Mouse (Mus musculus) ovary, adult 18-20 months (tissue): Measurements from ENCODE around the gene Borcs6.
"Not testable (repeated sequence)": the region's sequence is repeated elsewhere in the genome, so short reads cannot be mapped to it uniquely, and the experiment has no call there.

Experiments
- DNase-seq: peaks from one replicate; pipeline ENCODE4 v3.0.0; 2022; ENCODE audit warnings: low spot score, mixed read lengths

The Borcs6 gene

GRCm38 (mm10) chr11:69059357-69059974, at the start of gene Borcs6:
Gene Borcs6 (plus strand): TSS chr11:69059717.
- DNase-seq: peak; percentile 98

- no peak for DNase-seq
Measured at GRCm38 (mm10) chr11:69010400-69011323, 48.9 kb upstream of the Borcs6 start.

- not testable (repeated sequence) for DNase-seq
Measured at GRCm38 (mm10) chr11:69011445-69011844, 48.1 kb upstream of the Borcs6 start.

DNA sequence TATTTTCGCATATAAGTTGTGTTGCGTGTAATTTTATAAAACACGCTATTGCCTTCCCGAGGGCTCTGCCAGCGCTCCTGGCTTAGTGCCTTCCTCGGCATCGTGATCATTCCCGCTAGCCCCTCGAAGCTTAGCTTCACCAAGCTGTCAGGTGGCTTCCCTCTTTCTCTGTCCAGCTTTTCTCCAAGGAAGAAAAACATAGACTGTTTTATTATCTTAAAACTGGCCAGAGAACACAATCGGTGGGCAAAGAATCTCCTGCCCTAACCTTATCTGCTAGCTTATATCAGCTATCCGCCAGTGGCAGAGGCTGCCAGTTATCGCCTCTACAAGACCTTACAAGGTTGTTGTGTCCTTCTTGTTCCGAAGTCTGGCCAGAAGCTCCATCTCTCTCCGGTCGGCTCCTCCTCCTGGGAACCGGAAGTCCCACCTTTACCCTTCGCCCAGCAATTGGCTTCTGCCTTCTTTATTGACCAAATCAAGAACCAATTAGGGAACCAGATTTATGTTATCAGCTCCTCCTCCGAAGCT, 47.4 kb upstream of the Borcs6 start:
- DNase-seq: peak; percentile 94

GRCm38 (mm10) chr11:69015644-69016441, 43.7 kb upstream of the Borcs6 start, which contains the start of gene Ctc1:
Gene Ctc1 (plus strand): TSS chr11:69015911.
- peak; percentile 85 for DNase-seq

DNA sequence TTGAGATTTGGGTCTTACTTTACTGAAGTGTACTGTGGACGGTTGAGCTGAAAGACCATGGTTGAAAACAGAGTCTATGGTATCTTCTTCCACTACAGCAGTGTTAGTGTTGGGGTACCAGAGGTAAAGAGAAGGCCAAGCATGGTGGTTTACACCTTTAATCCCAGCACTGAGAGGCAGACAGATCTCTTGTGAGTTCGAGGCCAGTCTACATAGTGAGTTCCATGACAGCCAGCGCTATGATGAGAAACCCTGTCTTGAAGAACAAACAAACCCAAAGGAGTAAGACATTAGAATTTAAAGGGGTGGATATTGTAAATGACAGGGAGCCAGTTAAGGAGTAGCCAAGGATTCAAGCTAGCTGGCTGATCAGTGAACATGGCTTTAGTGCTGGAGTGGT, 42.8 kb upstream of the Borcs6 start:
- DNase-seq: no peak

DNA sequence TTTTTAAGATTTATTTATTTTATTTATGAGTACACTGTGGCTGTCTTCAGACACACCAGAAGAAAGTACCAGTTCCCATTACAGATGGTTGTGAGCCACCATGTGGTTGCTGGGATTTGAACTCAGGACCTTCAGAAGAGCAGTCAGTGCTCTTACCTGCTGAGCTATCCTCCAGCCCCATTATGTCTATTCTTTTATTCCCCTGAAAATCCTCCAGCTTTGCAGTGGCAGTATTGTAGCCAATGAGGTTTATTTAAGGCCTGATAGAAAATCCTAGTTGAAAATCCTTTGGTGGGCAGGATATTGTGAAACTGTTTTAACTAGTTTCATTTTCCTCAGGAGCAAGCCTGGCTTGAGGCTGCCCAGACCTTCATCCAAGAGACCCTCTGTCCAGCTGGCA, 38.8 kb upstream of the Borcs6 start:
- DNase-seq: no peak

DNA sequence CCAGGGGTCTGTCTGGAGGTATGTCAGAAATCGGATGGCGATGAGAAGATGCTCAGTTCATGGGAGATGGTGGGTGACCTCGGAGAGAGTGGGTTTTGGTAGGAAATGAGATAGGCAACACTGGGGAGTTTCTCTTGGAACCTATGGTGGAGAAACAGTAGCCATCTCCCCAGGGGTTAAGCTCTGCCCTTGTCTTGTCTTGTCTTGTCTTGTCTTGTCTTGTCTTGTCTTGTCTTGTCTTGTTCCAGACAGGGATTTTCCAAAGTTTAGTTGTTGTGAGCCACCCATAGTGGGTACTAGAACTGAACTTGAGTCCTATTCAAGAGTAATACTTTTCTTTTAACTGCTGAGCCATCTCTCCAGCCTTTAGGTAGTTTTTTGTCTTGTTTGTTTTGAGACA, 33.0 kb upstream of the Borcs6 start:
- DNase-seq: no peak

DNA sequence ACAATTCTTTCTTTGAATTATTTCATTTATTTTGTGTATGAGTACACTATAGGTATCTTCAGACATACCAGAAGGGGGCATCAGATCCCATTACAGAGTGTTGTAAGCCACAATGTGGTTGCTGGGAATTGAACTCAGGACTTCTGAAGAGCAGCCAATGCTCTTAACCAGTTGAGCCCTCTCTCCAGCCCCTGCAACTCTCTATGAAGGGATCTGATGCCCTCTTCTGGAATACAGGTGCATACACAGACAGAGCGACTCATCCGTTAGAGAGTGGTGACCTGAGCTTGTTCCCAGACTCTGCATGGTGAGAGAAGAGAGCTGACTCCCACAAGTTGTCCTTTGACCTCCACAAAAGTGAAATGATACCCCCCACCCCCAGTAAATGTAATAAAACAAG, 30.7 kb upstream of the Borcs6 start:
- no peak for DNase-seq

DNA sequence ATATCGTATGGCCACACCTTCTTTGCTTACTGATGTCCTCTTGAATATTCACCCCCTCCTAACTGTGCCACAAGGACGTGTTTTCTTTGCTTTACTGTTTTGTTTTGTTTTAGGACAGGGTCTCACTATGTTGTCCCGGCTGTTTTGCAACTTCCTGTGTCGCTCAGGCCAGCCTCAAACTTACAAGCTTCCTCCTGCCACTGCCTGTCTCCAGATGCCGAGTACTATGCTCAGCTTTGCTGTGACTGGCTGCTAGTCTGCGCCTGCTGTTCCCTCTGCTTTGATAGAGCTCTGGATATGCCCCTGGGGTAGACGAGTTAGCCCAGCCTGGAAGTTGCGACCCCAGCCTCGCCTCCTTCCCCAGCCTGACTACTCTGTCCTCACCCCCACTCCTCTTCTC, 26.0 kb upstream of the Borcs6 start:
- DNase-seq: no peak

DNA sequence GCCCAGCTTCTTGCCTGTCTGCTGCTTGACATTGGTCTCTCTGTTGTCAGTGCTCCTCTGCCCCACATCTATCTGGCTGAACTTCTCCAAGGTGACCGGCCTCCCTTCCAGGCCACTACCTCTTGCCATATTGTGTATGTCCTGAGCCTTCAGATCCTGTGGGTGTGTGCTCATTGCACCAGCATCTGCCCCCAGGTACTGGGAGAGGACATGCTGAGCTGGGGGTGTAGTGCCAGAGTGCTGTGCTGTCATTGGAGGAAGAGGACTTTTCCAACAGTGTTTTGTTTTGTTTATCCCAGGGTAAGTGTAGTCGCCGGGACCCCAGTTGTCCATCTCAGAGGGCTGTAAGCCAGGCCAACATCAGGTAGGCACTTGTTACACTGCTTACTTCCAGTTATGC, 24.9 kb upstream of the Borcs6 start:
- no peak for DNase-seq

DNA sequence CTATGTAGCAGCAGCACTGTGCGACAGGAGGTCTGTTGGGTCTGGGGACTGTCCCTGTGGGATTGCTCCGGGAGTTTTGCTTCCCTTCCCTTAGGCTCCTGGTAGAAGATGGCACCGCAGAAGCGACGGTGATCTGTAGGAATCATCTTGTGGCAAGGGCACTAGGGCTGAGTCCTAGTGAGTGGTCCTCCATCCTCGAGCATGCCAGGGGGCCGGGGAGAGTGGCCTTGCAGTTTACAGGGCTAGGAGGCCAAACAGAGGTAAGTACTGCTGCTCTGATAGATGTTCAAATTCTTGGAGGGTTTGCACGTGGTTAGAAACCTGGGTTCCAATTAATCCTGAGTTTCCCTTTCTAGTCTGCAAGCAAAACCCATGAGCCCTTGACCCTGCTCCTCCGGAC, 24.1 kb upstream of the Borcs6 start:
- no peak for DNase-seq

DNA sequence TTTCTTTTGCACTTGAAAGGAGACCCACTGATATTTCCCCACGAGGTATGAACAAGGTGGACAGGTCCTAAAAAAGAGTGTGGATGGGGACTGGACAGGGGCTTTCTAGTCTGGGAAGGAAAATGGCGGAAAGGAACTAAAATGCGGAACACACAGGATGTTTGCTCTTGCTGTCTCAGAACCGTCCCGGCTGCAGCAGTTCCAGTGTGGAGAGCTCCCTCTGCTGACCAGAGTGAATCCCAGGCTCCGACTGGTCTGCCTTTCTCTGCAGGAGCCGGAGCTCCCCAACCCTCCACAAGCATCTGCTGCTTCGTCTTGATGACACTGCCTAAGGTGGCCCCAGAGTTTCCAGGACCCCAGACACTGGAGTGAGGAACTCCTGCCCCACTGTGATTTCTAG, 23.7 kb upstream of the Borcs6 start:
- DNase-seq: peak; percentile 86

- peak; percentile 68 for DNase-seq
Measured at GRCm38 (mm10) chr11:69036486-69037230, 22.9 kb upstream of the Borcs6 start.

- DNase-seq: peak; percentile 62
Measured at GRCm38 (mm10) chr11:69037231-69038061, 22.1 kb upstream of the Borcs6 start.

- DNase-seq: no peak
Measured at GRCm38 (mm10) chr11:69038173-69038572, 21.3 kb upstream of the Borcs6 start.

DNA sequence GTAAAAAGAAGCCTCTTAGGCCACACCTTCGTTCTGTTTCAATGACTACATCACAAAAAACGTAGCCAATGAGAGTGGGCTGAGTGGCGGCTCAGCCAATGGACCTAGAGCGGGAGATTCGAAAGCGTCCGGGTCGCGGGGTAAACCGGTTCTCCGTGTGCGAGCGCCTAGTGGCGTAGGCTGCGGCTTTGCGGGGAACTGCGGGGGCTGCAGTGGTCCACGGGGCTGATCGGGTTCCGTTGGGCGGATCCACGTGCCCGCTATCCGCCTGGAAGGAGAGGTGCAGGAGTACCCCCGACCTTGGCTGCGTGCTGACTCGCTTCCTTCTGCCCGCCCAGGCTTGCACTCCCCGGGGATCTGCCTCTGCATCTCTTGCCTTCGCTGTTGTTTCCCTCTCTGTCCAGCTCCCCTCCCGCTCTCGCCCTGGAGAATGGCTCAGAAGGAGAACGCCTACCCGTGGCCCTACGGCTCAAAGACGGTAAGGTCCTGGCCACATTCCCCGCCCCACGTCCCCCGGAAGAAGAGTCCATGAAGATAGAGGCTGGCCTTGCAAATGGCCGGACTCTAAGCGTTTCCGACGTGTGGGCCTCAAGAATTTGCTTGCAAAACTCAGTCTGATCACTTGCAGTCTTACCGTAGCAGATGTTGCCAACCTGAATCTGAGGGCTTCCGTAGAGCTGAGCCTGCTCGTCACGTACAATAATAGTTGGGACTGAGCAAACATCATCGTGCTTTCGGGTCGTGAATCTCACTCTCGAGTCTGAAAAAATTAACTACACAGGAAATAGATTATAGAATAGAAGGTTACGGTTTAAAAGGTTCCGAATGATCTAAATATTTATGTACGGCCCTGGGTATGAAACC, 13.8 kb upstream of the Borcs6 start, which contains the start of gene Aurkb:
Aurkb (plus strand) TSS at position 117 of the 864 bp plus-strand sequence.
- peak; percentile 72 for DNase-seq

DNA sequence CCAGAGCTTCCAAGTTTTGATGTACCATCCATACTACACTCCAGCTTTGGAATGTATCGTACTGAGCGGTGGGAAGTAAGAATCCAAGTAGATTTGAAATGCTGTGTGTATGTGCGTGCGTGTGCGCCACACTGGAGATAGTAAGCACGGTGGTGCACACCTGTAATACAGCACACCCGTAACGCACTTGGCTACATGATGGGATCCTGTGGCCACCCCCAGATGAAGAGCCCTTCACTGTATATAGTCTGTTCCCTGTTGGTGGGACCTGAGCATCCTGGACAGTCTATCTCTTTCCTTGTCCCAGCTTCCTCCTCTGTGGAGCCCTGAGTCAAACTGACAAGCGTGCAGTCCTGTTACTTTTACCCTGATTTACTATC, 13.1 kb upstream of the Borcs6 start:
- no peak for DNase-seq

DNA sequence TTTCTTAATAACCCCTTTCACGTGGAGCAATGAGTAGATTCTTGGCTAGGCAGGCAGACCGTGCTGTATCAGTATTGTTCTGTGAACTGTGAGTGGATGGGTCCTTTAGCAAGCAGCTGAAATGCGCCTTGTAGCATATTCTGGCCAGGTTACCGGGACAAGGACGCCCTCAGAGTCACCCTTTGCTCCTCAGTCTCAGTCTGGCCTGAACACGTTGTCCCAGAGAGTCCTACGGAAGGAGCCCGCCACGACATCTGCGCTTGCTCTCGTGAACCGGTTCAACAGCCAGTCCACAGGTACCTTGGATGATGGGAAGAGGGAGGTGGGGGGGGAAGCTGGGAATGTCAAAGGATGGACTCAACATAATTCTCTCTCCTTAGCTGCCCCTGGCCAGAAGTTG, 11.9 kb upstream of the Borcs6 start:
- DNase-seq: no peak

DNA sequence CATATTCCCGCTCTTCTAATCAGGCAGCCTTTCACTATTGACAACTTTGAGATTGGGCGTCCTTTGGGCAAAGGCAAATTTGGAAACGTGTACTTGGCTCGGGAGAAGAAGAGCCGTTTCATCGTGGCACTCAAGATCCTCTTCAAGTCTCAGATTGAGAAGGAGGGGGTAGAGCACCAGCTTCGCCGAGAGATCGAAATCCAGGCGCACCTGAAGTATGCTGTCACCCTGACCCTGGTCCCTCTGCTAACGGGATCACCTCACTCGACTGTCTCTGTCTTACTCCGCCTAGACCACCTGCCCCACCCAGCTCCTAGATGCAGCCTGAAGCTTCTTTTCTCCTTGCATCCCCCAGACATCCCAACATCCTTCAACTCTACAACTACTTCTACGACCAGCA, 11.4 kb upstream of the Borcs6 start:
- no peak for DNase-seq
